Mouse (Mus musculus): ENCODE measurements at regions not wholly inside any gene's neighbourhood (a gene's known extent, or its start where the extent isn't known, plus 50 kb on each side); places are given as distances from the start of the nearest gene placed in this dataset.

- no peaks in the 10 kb centered on the region for H3K36me3 ChIP-seq (ENCODE audit: control insufficient read depth, insufficient read depth)
- TF ChIP-seq MAX (IDR thresholded peaks at IDR 0.05) = no peak
- TF ChIP-seq MYOG (IDR thresholded peaks at IDR 0.05; ENCODE audit: control insufficient read depth, extremely low read depth, insufficient read length) = no peak
- no peak for TF ChIP-seq CTCF (IDR thresholded peaks at IDR 0.05; ENCODE audit: control insufficient read depth, insufficient read depth, insufficient read length)
- TF ChIP-seq CEBPB (IDR thresholded peaks at IDR 0.05; ENCODE audit: low read depth) = no peak
- no peak for TF ChIP-seq USF1 (IDR thresholded peaks at IDR 0.05; ENCODE audit: low read depth)
- no peak for TF ChIP-seq MYOD1 (IDR thresholded peaks at IDR 0.05; ENCODE audit: control insufficient read depth, insufficient read length, low read depth)
- TF ChIP-seq FOSL1 (IDR thresholded peaks at IDR 0.05; ENCODE audit: insufficient read depth, low read length, poor library complexity, severe bottlenecking) = no peak
- no peak overlapping the region for H3ac ChIP-seq (ENCODE audit: control insufficient read depth, insufficient read length, low read depth)
- no peaks in the 10 kb centered on the region for H3K79me2 ChIP-seq (ENCODE audit: control insufficient read depth, insufficient read depth)
- no peaks in the 10 kb centered on the region for H3K27me3 ChIP-seq (ENCODE audit: control insufficient read depth, insufficient read depth, insufficient read length)
- no peak overlapping the region for H3K4me3 ChIP-seq (ENCODE audit: insufficient read depth, poor library complexity, severe bottlenecking)
- no peaks in the 10 kb centered on the region for H3K79me3 ChIP-seq (ENCODE audit: low read depth)
These were observed 69.1 kb upstream of the Pja1 start for GRCm38 (mm10) chrX:99540087-99540576.

GRCm38 (mm10) chrX:99539684-99540083 lies 68.6 kb upstream of the Pja1 start:
- no peak overlapping the region for H3ac ChIP-seq (ENCODE audit: control insufficient read depth, insufficient read length, low read depth)
- TF ChIP-seq MYOD1 (IDR thresholded peaks at IDR 0.05; ENCODE audit: control insufficient read depth, insufficient read length, low read depth) (no peak), USF1 (IDR thresholded peaks at IDR 0.05; ENCODE audit: low read depth) (no peak), MAX (IDR thresholded peaks at IDR 0.05) (no peak), MYOG (IDR thresholded peaks at IDR 0.05; ENCODE audit: control insufficient read depth, extremely low read depth, insufficient read length) (no peak), CTCF (IDR thresholded peaks at IDR 0.05; ENCODE audit: control insufficient read depth, insufficient read depth, insufficient read length) (no peak)
- H3K27me3 ChIP-seq (ENCODE audit: control insufficient read depth, insufficient read depth, insufficient read length) = no peaks in the 10 kb centered on the region
- H3K4me3 ChIP-seq (ENCODE audit: insufficient read depth, poor library complexity, severe bottlenecking) = no peak overlapping the region
- no peaks in the 10 kb centered on the region for H3K36me3 ChIP-seq (ENCODE audit: control insufficient read depth, insufficient read depth)
- H3K79me2 ChIP-seq (ENCODE audit: control insufficient read depth, insufficient read depth) = no peaks in the 10 kb centered on the region
- H3K79me3 ChIP-seq (ENCODE audit: low read depth) = no peaks in the 10 kb centered on the region

GRCm38 (mm10) chrX:99537814-99538213 lies 66.7 kb upstream of the Pja1 start:
- Histone ChIP-seq H3K4me3 (ENCODE audit: insufficient read depth, poor library complexity, severe bottlenecking) (no peak overlapping the region), H3K79me2 (ENCODE audit: control insufficient read depth, insufficient read depth) (no peaks in the 10 kb centered on the region), H3K79me3 (ENCODE audit: low read depth) (no peaks in the 10 kb centered on the region), H3K27me3 (ENCODE audit: control insufficient read depth, insufficient read depth, insufficient read length) (no peaks in the 10 kb centered on the region), H3K36me3 (ENCODE audit: control insufficient read depth, insufficient read depth) (no peaks in the 10 kb centered on the region), H3ac (ENCODE audit: control insufficient read depth, insufficient read length, low read depth) (no peak overlapping the region)
- no peak for TF ChIP-seq CEBPB (IDR thresholded peaks at IDR 0.05; ENCODE audit: low read depth)
- TF ChIP-seq CTCF (IDR thresholded peaks at IDR 0.05; ENCODE audit: control insufficient read depth, insufficient read depth, insufficient read length) = no peak
- TF ChIP-seq MYOD1 (IDR thresholded peaks at IDR 0.05; ENCODE audit: control insufficient read depth, insufficient read length, low read depth) = no peak
- no peak for TF ChIP-seq USF1 (IDR thresholded peaks at IDR 0.05; ENCODE audit: low read depth)
- TF ChIP-seq MYOG (IDR thresholded peaks at IDR 0.05; ENCODE audit: control insufficient read depth, extremely low read depth, insufficient read length) = no peak
- TF ChIP-seq MAX (IDR thresholded peaks at IDR 0.05) = no peak
- no peak for TF ChIP-seq FOSL1 (IDR thresholded peaks at IDR 0.05; ENCODE audit: insufficient read depth, low read length, poor library complexity, severe bottlenecking)

GRCm38 (mm10) chrX:99534922-99535321 lies 63.8 kb upstream of the Pja1 start:
- TF ChIP-seq MAX (IDR thresholded peaks at IDR 0.05) (no peak), USF1 (IDR thresholded peaks at IDR 0.05; ENCODE audit: low read depth) (no peak), MYOG (IDR thresholded peaks at IDR 0.05; ENCODE audit: control insufficient read depth, extremely low read depth, insufficient read length) (no peak), MYOD1 (IDR thresholded peaks at IDR 0.05; ENCODE audit: control insufficient read depth, insufficient read length, low read depth) (no peak), CTCF (IDR thresholded peaks at IDR 0.05; ENCODE audit: control insufficient read depth, insufficient read depth, insufficient read length) (no peak)
- no peak overlapping the region for H3ac ChIP-seq (ENCODE audit: control insufficient read depth, insufficient read length, low read depth)
- no peaks in the 10 kb centered on the region for H3K79me3 ChIP-seq (ENCODE audit: low read depth)
- H3K4me3 ChIP-seq (ENCODE audit: insufficient read depth, poor library complexity, severe bottlenecking) = no peak overlapping the region
- H3K79me2 ChIP-seq (ENCODE audit: control insufficient read depth, insufficient read depth) = no peaks in the 10 kb centered on the region
- H3K27me3 ChIP-seq (ENCODE audit: control insufficient read depth, insufficient read depth, insufficient read length) = no peaks in the 10 kb centered on the region
- no peaks in the 10 kb centered on the region for H3K36me3 ChIP-seq (ENCODE audit: control insufficient read depth, insufficient read depth)

- no peaks in the 10 kb centered on the region for H3K79me2 ChIP-seq (ENCODE audit: control insufficient read depth, insufficient read depth)
- no peak for TF ChIP-seq CEBPB (IDR thresholded peaks at IDR 0.05; ENCODE audit: low read depth)
- no peak for TF ChIP-seq CTCF (IDR thresholded peaks at IDR 0.05; ENCODE audit: control insufficient read depth, insufficient read depth, insufficient read length)
- no peak for TF ChIP-seq USF1 (IDR thresholded peaks at IDR 0.05; ENCODE audit: low read depth)
- TF ChIP-seq MAX (IDR thresholded peaks at IDR 0.05) = no peak
- no peak for TF ChIP-seq MYOD1 (IDR thresholded peaks at IDR 0.05; ENCODE audit: control insufficient read depth, insufficient read length, low read depth)
- no peak for TF ChIP-seq MYOG (IDR thresholded peaks at IDR 0.05; ENCODE audit: control insufficient read depth, extremely low read depth, insufficient read length)
- no peak for TF ChIP-seq FOSL1 (IDR thresholded peaks at IDR 0.05; ENCODE audit: insufficient read depth, low read length, poor library complexity, severe bottlenecking)
These were observed 60.1 kb upstream of the Pja1 start for GRCm38 (mm10) chrX:99531154-99531553.

GRCm38 (mm10) chrX:99530511-99530910 lies 59.4 kb upstream of the Pja1 start:
- Histone ChIP-seq H3ac (ENCODE audit: control insufficient read depth, insufficient read length, low read depth) (no peak overlapping the region), H3K27me3 (ENCODE audit: control insufficient read depth, insufficient read depth, insufficient read length) (no peaks in the 10 kb centered on the region), H3K4me3 (ENCODE audit: insufficient read depth, poor library complexity, severe bottlenecking) (no peak overlapping the region), H3K79me2 (ENCODE audit: control insufficient read depth, insufficient read depth) (no peaks in the 10 kb centered on the region), H3K79me3 (ENCODE audit: low read depth) (no peaks in the 10 kb centered on the region), H3K36me3 (ENCODE audit: control insufficient read depth, insufficient read depth) (no peaks in the 10 kb centered on the region)
- TF ChIP-seq MYOD1 (IDR thresholded peaks at IDR 0.05; ENCODE audit: control insufficient read depth, insufficient read length, low read depth) (no peak), CTCF (IDR thresholded peaks at IDR 0.05; ENCODE audit: control insufficient read depth, insufficient read depth, insufficient read length) (no peak), USF1 (IDR thresholded peaks at IDR 0.05; ENCODE audit: low read depth) (no peak), MAX (IDR thresholded peaks at IDR 0.05) (no peak), FOSL1 (IDR thresholded peaks at IDR 0.05; ENCODE audit: insufficient read depth, low read length, poor library complexity, severe bottlenecking) (no peak), CEBPB (IDR thresholded peaks at IDR 0.05; ENCODE audit: low read depth) (no peak), MYOG (IDR thresholded peaks at IDR 0.05; ENCODE audit: control insufficient read depth, extremely low read depth, insufficient read length) (no peak)

More at GRCm38 (mm10) chrX:99531154-99531553, 60.1 kb upstream of the Pja1 start:
- no peak overlapping the region for H3K4me3 ChIP-seq (ENCODE audit: insufficient read depth, poor library complexity, severe bottlenecking)
- H3K27me3 ChIP-seq (ENCODE audit: control insufficient read depth, insufficient read depth, insufficient read length) = no peaks in the 10 kb centered on the region
- no peaks in the 10 kb centered on the region for H3K79me3 ChIP-seq (ENCODE audit: low read depth)
- no peaks in the 10 kb centered on the region for H3K36me3 ChIP-seq (ENCODE audit: control insufficient read depth, insufficient read depth)
- H3ac ChIP-seq (ENCODE audit: control insufficient read depth, insufficient read length, low read depth) = no peak overlapping the region

Measured in C2C12 (cell line).